Mouse (Mus musculus) liver, embryonic 12.5 days (tissue): Measurements from ENCODE around the gene Zfp866. TPM values are rescaled to one million over a fixed set of nuclear protein-coding genes. Genes with fewer than 3 reads are reported as not detected.
A peak's percentile ranks its signal among the peaks of the same experiment; 100 is the strongest.

Experiments
- ATAC-seq: fragments of 200-750 bp; cut with Nextera tagmentation; 2 replicates; pipeline ENCODE4 v1.8.0; 2017; ENCODE audit warnings: moderate number of reproducible peaks, mild to moderate bottlenecking, moderate library complexity
- H3K27ac ChIP-seq: fragments of 300-500 bp; sonication (generic); 2 replicates; pipeline ENCODE4 v1.5.1; 2016; ENCODE audit warnings: mild to moderate bottlenecking
- H3K27me3 ChIP-seq: fragments of 300-500 bp; sonication (generic); replicated peaks from 2 replicates; pipeline ENCODE4 v1.6.1; 2016; ENCODE audit warnings: mild to moderate bottlenecking, moderate library complexity
- H3K36me3 ChIP-seq: fragments of 300-500 bp; sonication (generic); 2 replicates; pipeline ENCODE4 v1.6.1; 2016; ENCODE audit warnings: mild to moderate bottlenecking, moderate library complexity
- H3K4me1 ChIP-seq: fragments of 300-500 bp; sonication (generic); 2 replicates; pipeline ENCODE4 v1.6.1; 2016
- H3K4me2 ChIP-seq: fragments of 300-500 bp; sonication (generic); 2 replicates; pipeline ENCODE4 v1.6.1; 2016; ENCODE audit warnings: mild to moderate bottlenecking, moderate library complexity
- H3K4me3 ChIP-seq: fragments of 300-500 bp; sonication (generic); 2 replicates; pipeline ENCODE4 v1.5.1; 2016; ENCODE audit warnings: mild to moderate bottlenecking, moderate library complexity
- H3K9ac ChIP-seq: fragments of 300-500 bp; sonication (generic); 2 replicates; pipeline ENCODE4 v1.6.1; 2016; ENCODE audit warnings: mild to moderate bottlenecking, moderate library complexity
- H3K9me3 ChIP-seq: fragments of 300-500 bp; sonication (generic); replicated peaks from 2 replicates; pipeline ENCODE4 v1.6.1; 2016; ENCODE audit warnings: mild to moderate bottlenecking, moderate library complexity
- whole genome bisulfite sequencing: fragments of 180-500 bp; shearing (Covaris S2); methylation state at CpG from one replicate; pipeline ENCODE4 v1.1.7; 2016; ENCODE audit not compliant: insufficient replicate concordance; 5-methylcytosine and 5-hydroxymethylcytosine counted together
- polyA plus RNA-seq: library from polyadenylated mRNA; unstranded; fragments of >200 nt; fragmentation: Nextera tagmentation; extraction: Ambion mirVana; gene quantifications from 2 replicates; pipeline ENCODE4 v1.2.1, GENCODE M21; 2016

Zfp866 gene
- polyA plus RNA-seq, 1 experiment from 2014 or later, result 12.3 TPM

GRCm38 (mm10) chr8:69808094-69808863 is 17.3 kb upstream of the Zfp866 start, which contains the start of gene Gmip:
TSS of gene Gmip (plus strand) at chr8:69808679.
- peak; percentile 73 for ATAC-seq
- H3K36me3 ChIP-seq, result peaks cover 68% of the 10 kb centered on the region
- 4% methylated on average over 28 of the region's 28 CpGs for WGBS

GRCm38 (mm10) chr8:69807236-69807635 is 16.3 kb upstream of the Zfp866 start:
- H3K27me3 ChIP-seq, result no peaks in the 10 kb centered on the region
- H3K9ac ChIP-seq, result no peak overlapping the region
- peaks cover 79% of the 10 kb centered on the region for H3K36me3 ChIP-seq
- no peak overlapping the region for H3K4me3 ChIP-seq
- no peak for ATAC-seq
- H3K4me1 ChIP-seq, result peaks cover 23% of the 10 kb centered on the region
- H3K4me2 ChIP-seq, result no peak overlapping the region
- H3K9me3 ChIP-seq, result no peaks in the 10 kb centered on the region
- H3K27ac ChIP-seq, result 0 out of 2 replicates have a peak overlapping the region, but pooled peaks have one; percentile 1
- 86% methylated on average over 5 of the region's 5 CpGs for WGBS

More at GRCm38 (mm10) chr8:69808094-69808863, 17.3 kb upstream of the Zfp866 start, which contains the start of gene Gmip:
- peak within 1 kb of the TSS; percentile 72 for H3K9ac ChIP-seq
- peak within 1 kb of the TSS; percentile 17; the same call in 1 of the 2 replicates for H3K27ac ChIP-seq
- H3K9me3 ChIP-seq, result no peaks in the 10 kb centered on the region
- peak within 1 kb of the TSS; percentile 65 for H3K4me3 ChIP-seq
- peak within 1 kb of the TSS; percentile 98 for H3K4me2 ChIP-seq
- peaks cover 23% of the 10 kb centered on the region for H3K4me1 ChIP-seq
- H3K27me3 ChIP-seq, result no peaks in the 10 kb centered on the region

GRCm38 (mm10) chr8:69805491-69805890 is 14.5 kb upstream of the Zfp866 start:
- Histone ChIP-seq H3K4me1 (peaks cover 23% of the 10 kb centered on the region), H3K27ac (no peak overlapping the region), H3K4me2 (no peak overlapping the region), H3K9me3 (no peaks in the 10 kb centered on the region), H3K9ac (no peak overlapping the region), H3K4me3 (no peak overlapping the region), H3K27me3 (no peaks in the 10 kb centered on the region), H3K36me3 (peaks cover 83% of the 10 kb centered on the region)
- no peak for ATAC-seq
- WGBS, result 90% methylated on average over 9 of the region's 9 CpGs

- Histone ChIP-seq H3K9me3 (no peaks in the 10 kb centered on the region), H3K9ac (no peak overlapping the region), H3K4me2 (no peak overlapping the region), H3K4me1 (peaks cover 23% of the 10 kb centered on the region), H3K36me3 (peaks cover 83% of the 10 kb centered on the region), H3K27me3 (no peaks in the 10 kb centered on the region), H3K27ac (no peak overlapping the region), H3K4me3 (no peak overlapping the region)
- 87% methylated on average over 10 of the region's 10 CpGs for WGBS
- no peak for ATAC-seq
These were observed 14.1 kb upstream of the Zfp866 start for GRCm38 (mm10) chr8:69805086-69805485.

- Histone ChIP-seq H3K9ac (no peak overlapping the region), H3K36me3 (peaks cover 87% of the 10 kb centered on the region), H3K9me3 (no peaks in the 10 kb centered on the region), H3K27ac (no peak overlapping the region), H3K4me2 (no peak overlapping the region), H3K4me1 (peaks cover 19% of the 10 kb centered on the region), H3K27me3 (no peaks in the 10 kb centered on the region), H3K4me3 (no peak overlapping the region)
- ATAC-seq, result no peak
- 85% methylated on average over 6 of the region's 6 CpGs for WGBS
These were observed 13.6 kb upstream of the Zfp866 start for GRCm38 (mm10) chr8:69804537-69804936.

- H3K27ac ChIP-seq, result no peak overlapping the region
- no peak overlapping the region for H3K9ac ChIP-seq
- H3K36me3 ChIP-seq, result peaks cover 99% of the 10 kb centered on the region
- WGBS, result 89% methylated on average over 7 of the region's 7 CpGs
- H3K27me3 ChIP-seq, result no peaks in the 10 kb centered on the region
- H3K4me1 ChIP-seq, result peaks cover 7% of the 10 kb centered on the region
- no peak for ATAC-seq
- H3K4me3 ChIP-seq, result no peak overlapping the region
- H3K4me2 ChIP-seq, result no peak overlapping the region
- H3K9me3 ChIP-seq, result no peaks in the 10 kb centered on the region
These were observed 12.4 kb upstream of the Zfp866 start for GRCm38 (mm10) chr8:69803366-69803765.

GRCm38 (mm10) chr8:69802216-69802615 is 11.2 kb upstream of the Zfp866 start:
- no peak overlapping the region for H3K9ac ChIP-seq
- H3K4me1 ChIP-seq, result no peaks in the 10 kb centered on the region
- H3K4me2 ChIP-seq, result no peak overlapping the region
- H3K27me3 ChIP-seq, result no peaks in the 10 kb centered on the region
- peaks cover 99% of the 10 kb centered on the region for H3K36me3 ChIP-seq
- ATAC-seq, result no peak
- H3K9me3 ChIP-seq, result no peaks in the 10 kb centered on the region
- no peak overlapping the region for H3K27ac ChIP-seq
- no peak overlapping the region for H3K4me3 ChIP-seq

- no peak for ATAC-seq
- Histone ChIP-seq H3K36me3 (peaks cover 99% of the 10 kb centered on the region), H3K4me2 (no peak overlapping the region), H3K4me1 (no peaks in the 10 kb centered on the region), H3K4me3 (no peak overlapping the region), H3K9me3 (no peaks in the 10 kb centered on the region), H3K27ac (no peak overlapping the region), H3K9ac (no peak overlapping the region), H3K27me3 (no peaks in the 10 kb centered on the region)
- WGBS, result 81% methylated on average over 4 of the region's 4 CpGs
These were observed 10.8 kb upstream of the Zfp866 start for GRCm38 (mm10) chr8:69801796-69802195.

GRCm38 (mm10) chr8:69799946-69800345 is 9.0 kb upstream of the Zfp866 start:
- no peaks in the 10 kb centered on the region for H3K4me1 ChIP-seq
- no peaks in the 10 kb centered on the region for H3K27me3 ChIP-seq
- 81% methylated on average over 5 of the region's 5 CpGs for WGBS
- H3K9me3 ChIP-seq, result no peaks in the 10 kb centered on the region
- H3K36me3 ChIP-seq, result peaks cover 99% of the 10 kb centered on the region
- no peak overlapping the region for H3K27ac ChIP-seq
- no peak for ATAC-seq
- no peak overlapping the region for H3K4me2 ChIP-seq
- H3K9ac ChIP-seq, result no peak overlapping the region
- no peak overlapping the region for H3K4me3 ChIP-seq

GRCm38 (mm10) chr8:69799261-69799660 is 8.3 kb upstream of the Zfp866 start:
- H3K36me3 ChIP-seq, result peaks cover 100% of the 10 kb centered on the region
- no peak overlapping the region for H3K27ac ChIP-seq
- no peaks in the 10 kb centered on the region for H3K4me1 ChIP-seq
- ATAC-seq, result no peak
- 88% methylated on average over 8 of the region's 8 CpGs for WGBS
- no peak overlapping the region for H3K4me3 ChIP-seq
- H3K4me2 ChIP-seq, result no peak overlapping the region
- H3K9ac ChIP-seq, result no peak overlapping the region
- no peaks in the 10 kb centered on the region for H3K27me3 ChIP-seq
- no peaks in the 10 kb centered on the region for H3K9me3 ChIP-seq

- Histone ChIP-seq H3K4me3 (no peak overlapping the region), H3K4me1 (peaks cover 11% of the 10 kb centered on the region), H3K9me3 (no peaks in the 10 kb centered on the region), H3K27me3 (no peaks in the 10 kb centered on the region), H3K36me3 (peaks cover 100% of the 10 kb centered on the region), H3K9ac (no peak overlapping the region), H3K4me2 (no peak overlapping the region), H3K27ac (no peak overlapping the region)
- ATAC-seq, result no peak
- WGBS, result 80% methylated on average over 10 of the region's 10 CpGs
These were observed 6.7 kb upstream of the Zfp866 start for GRCm38 (mm10) chr8:69797661-69798060.

- no peak overlapping the region for H3K27ac ChIP-seq
- 88% methylated on average over 16 of the region's 16 CpGs for WGBS
- ATAC-seq, result no peak
- H3K27me3 ChIP-seq, result no peaks in the 10 kb centered on the region
- H3K9ac ChIP-seq, result no peak overlapping the region
- no peaks in the 10 kb centered on the region for H3K9me3 ChIP-seq
- peaks cover 19% of the 10 kb centered on the region for H3K4me1 ChIP-seq
- H3K4me3 ChIP-seq, result no peak overlapping the region
- no peak overlapping the region for H3K4me2 ChIP-seq
- H3K36me3 ChIP-seq, result peaks cover 92% of the 10 kb centered on the region
These were observed 5.9 kb upstream of the Zfp866 start for GRCm38 (mm10) chr8:69796721-69797345.
